ENCODE assay signal across 8 mouse cellular contexts in genomic region chr17:87050469-87051175, GRCm38 (mm10). TPM values are rescaled to one million over a fixed set of nuclear protein-coding genes. Genes with fewer than 3 reads are reported as not detected.
A peak's percentile ranks its signal among the peaks of the same experiment; 100 is the strongest.
DNase-seq lines count a peak whose midpoint lies in the region; ATAC-seq and TF ChIP-seq lines count a peak whose summit lies in the region.

No protein-coding gene starts in this region.

- DNase-seq in heart, adult 18-20 months: peak; percentile 44 to 60
- peak; percentile 33 for DNase-seq in adipocyte (ENCODE audit: low spot score)
- peak; percentile 61 for DNase-seq in forebrain, postnatal 0 days
- DNase-seq in layer of hippocampus, postnatal 10 days (ENCODE audit: low spot score in 2 of 2): peak; percentile 50 to 66
- peak; percentile 81 for DNase-seq in retina, postnatal 1 day
- DNase-seq in cerebellum, adult 11 months: no peak
- DNase-seq in B cell, adult 2 months: no peak

- H3K36me3 ChIP-seq in heart, embryonic 11.5 days (ENCODE audit: control insufficient read depth, insufficient read depth, low read length): no peaks in the 10 kb centered on the region
- H3K36me3 ChIP-seq in forebrain, postnatal 0 days (ENCODE audit: insufficient read depth): no peaks in the 10 kb centered on the region

- no peak overlapping the region for H3K27ac ChIP-seq in heart, embryonic 11.5 days (ENCODE audit: low read depth, low read length)
- H3K27ac ChIP-seq in forebrain, postnatal 0 days (ENCODE audit: low read depth, low read length): no peak overlapping the region

- H3K27me3 ChIP-seq in heart, embryonic 11.5 days (ENCODE audit: control insufficient read depth, insufficient read depth, low read length): no peaks in the 10 kb centered on the region
- H3K27me3 ChIP-seq in forebrain, postnatal 0 days (ENCODE audit: insufficient read depth, low read length): no peaks in the 10 kb centered on the region

- no peak overlapping the region for H3K9ac ChIP-seq in heart, embryonic 11.5 days (ENCODE audit: low read depth, low read length)
- H3K9ac ChIP-seq in forebrain, postnatal 0 days: no peak overlapping the region

- TF ChIP-seq CTCF in forebrain, postnatal 0 days (IDR thresholded peaks at IDR 0.05; ENCODE audit: low read depth): no peak; the same call in 1 of the 2 replicates

- H3K4me3 ChIP-seq in heart, embryonic 11.5 days (ENCODE audit: low read depth, low read length): no peak overlapping the region
- H3K4me3 ChIP-seq in forebrain, postnatal 0 days (ENCODE audit: low read depth, low read length): no peak overlapping the region

- 63% methylated on average over 9 of the region's 9 CpGs for WGBS in heart, embryonic 11.5 days (ENCODE audit: insufficient replicate concordance)
- WGBS in forebrain, postnatal 0 days: 31% methylated on average over 9 of the region's 9 CpGs

- peaks cover 7% of the 10 kb centered on the region; the same call in 1 of the 2 replicates for H3K4me1 ChIP-seq in heart, embryonic 11.5 days (ENCODE audit: control insufficient read depth, insufficient read depth, low read length)
- H3K4me1 ChIP-seq in forebrain, postnatal 0 days (ENCODE audit: insufficient read depth): peaks cover 6% of the 10 kb centered on the region; the same call in 1 of the 2 replicates

- H3K9me3 ChIP-seq in heart, embryonic 11.5 days (replicated peaks; ENCODE audit: control insufficient read depth, low read length): no peaks in the 10 kb centered on the region
- no peaks in the 10 kb centered on the region for H3K9me3 ChIP-seq in forebrain, postnatal 0 days (ENCODE audit: low read length)

- ATAC-seq in heart, embryonic 11.5 days (replicated peaks; ENCODE audit: insufficient number of reproducible peaks, low FRiP score, low TSS enrichment): no peak
- ATAC-seq in forebrain, postnatal 0 days: peak; percentile 70

- H3K4me2 ChIP-seq in heart, embryonic 11.5 days: no peak overlapping the region
- H3K4me2 ChIP-seq in forebrain, postnatal 0 days (ENCODE audit: low read depth): no peak overlapping the region

RNA-seq across cellular contexts. Expression of gene Cript, which starts 25.3 kb away (rescaled TPM):
- total RNA-seq in heart, adult 18-20 months (2021): 10 to 100 TPM; 43.4 to 46.2 TPM
- polyA plus RNA-seq in heart, embryonic 11.5 days (2014; fragmentation: Nextera tagmentation; extraction: Ambion mirVana): 118 and 125 TPM in 2 replicates
- total RNA-seq in forebrain, postnatal 0 days (2014; rRNA removed): 82.7 and 109 TPM in 2 replicates
- 215 and 249 TPM in 2 replicates for polyA plus RNA-seq in forebrain, postnatal 0 days (2015; fragmentation: Nextera tagmentation; extraction: Ambion mirVana)
- total RNA-seq in layer of hippocampus, postnatal 10 days (2021): 10 to 100 TPM; 53.9 to 59.0 TPM

RNA-seq across cellular contexts. Expression of gene Pigf, which starts 25.4 kb away (rescaled TPM):
- total RNA-seq in heart, adult 18-20 months (2021): 1 to 10 TPM; 3.8 to 4.8 TPM
- polyA plus RNA-seq in heart, embryonic 11.5 days (2014; fragmentation: Nextera tagmentation; extraction: Ambion mirVana): 17.9 and 20.0 TPM in 2 replicates
- 18.2 and 19.1 TPM in 2 replicates for total RNA-seq in forebrain, postnatal 0 days (2014; rRNA removed)
- polyA plus RNA-seq in forebrain, postnatal 0 days (2015; fragmentation: Nextera tagmentation; extraction: Ambion mirVana): 28.7 and 34.0 TPM in 2 replicates
- 10 to 100 TPM; 15.7 to 20.1 TPM for total RNA-seq in layer of hippocampus, postnatal 10 days (2021)

RNA-seq across cellular contexts. Expression of gene Socs5, which starts 56.9 kb away (rescaled TPM):
- total RNA-seq in heart, adult 18-20 months (2021): 10 to 100 TPM; 27.6 to 30.0 TPM
- 11.2 and 11.9 TPM in 2 replicates for polyA plus RNA-seq in heart, embryonic 11.5 days (2014; fragmentation: Nextera tagmentation; extraction: Ambion mirVana)
- 17.0 and 20.2 TPM in 2 replicates for total RNA-seq in forebrain, postnatal 0 days (2014; rRNA removed)
- polyA plus RNA-seq in forebrain, postnatal 0 days (2015; fragmentation: Nextera tagmentation; extraction: Ambion mirVana): 9.0 and 11.8 TPM in 2 replicates
- total RNA-seq in layer of hippocampus, postnatal 10 days (2021): 10 to 100 TPM; 55.9 to 64.7 TPM

Comparison
In these comparisons a context has a peak if more than half of its experiments do, and no peak if none do; other contexts are left out.
1. DNase-seq: peak in heart, adult 18-20 months (2 of 2), adipocyte (single experiment), forebrain, postnatal 0 days (single experiment), layer of hippocampus, postnatal 10 days (2 of 2) and retina, postnatal 1 day (single experiment); none in cerebellum, adult 11 months (single experiment) and B cell, adult 2 months (0 of 2).